Mouse (Mus musculus): ENCODE measurements at regions not wholly inside any gene's neighbourhood (a gene's known extent, or its start where the extent isn't known, plus 50 kb on each side); places are given as distances from the start of the nearest gene placed in this dataset.

- H3K27ac ChIP-seq, result peak overlapping the region; percentile 43; the same call in 1 of the 2 replicates
- DNase-seq (ENCODE audit: low spot score in 2 of 2), result no peak
- no peak overlapping the region for H3K4me3 ChIP-seq
- no peak for TF ChIP-seq CTCF (conservative IDR thresholded peaks at IDR 0.05)
Measured at GRCm38 (mm10) chr13:110683259-110684041, 288.6 kb downstream of the Plk2 start.

- H3K4me3 ChIP-seq, result no peak overlapping the region
- no peak for DNase-seq (ENCODE audit: low spot score in 2 of 2)
- TF ChIP-seq CTCF (conservative IDR thresholded peaks at IDR 0.05), result no peak
- no peak overlapping the region for H3K27ac ChIP-seq
Measured at GRCm38 (mm10) chr13:110688796-110689195, 293.9 kb downstream of the Plk2 start.

- Histone ChIP-seq H3K4me3 (no peak overlapping the region), H3K27ac (no peak overlapping the region)
- no peak for TF ChIP-seq CTCF (conservative IDR thresholded peaks at IDR 0.05)
- DNase-seq (ENCODE audit: low spot score in 2 of 2), result no peak
Measured at GRCm38 (mm10) chr13:110690501-110691255, 295.8 kb downstream of the Plk2 start.

GRCm38 (mm10) chr13:110692696-110693095 is 297.9 kb downstream of the Plk2 start:
- Histone ChIP-seq H3K27ac (no peak overlapping the region), H3K4me3 (no peak overlapping the region)
- no peak for DNase-seq (ENCODE audit: low spot score in 2 of 2)
- no peak for TF ChIP-seq CTCF (conservative IDR thresholded peaks at IDR 0.05)

GRCm38 (mm10) chr13:110694876-110695275 is 300.0 kb downstream of the Plk2 start:
- DNase-seq (ENCODE audit: low spot score in 2 of 2), result no peak
- H3K27ac ChIP-seq, result no peak overlapping the region
- no peak overlapping the region for H3K4me3 ChIP-seq
- no peak for TF ChIP-seq CTCF (conservative IDR thresholded peaks at IDR 0.05)

- DNase-seq (ENCODE audit: low spot score in 2 of 2), result no peak
- Histone ChIP-seq H3K4me3 (no peak overlapping the region), H3K27ac (peak overlapping the region; percentile 32; the same call in 1 of the 2 replicates)
- no peak for TF ChIP-seq CTCF (conservative IDR thresholded peaks at IDR 0.05)
Measured at GRCm38 (mm10) chr13:110696549-110696948, 301.7 kb downstream of the Plk2 start.

GRCm38 (mm10) chr13:110704261-110704660 is 309.4 kb downstream of the Plk2 start:
- Histone ChIP-seq H3K4me3 (no peak overlapping the region), H3K27ac (no peak overlapping the region)
- peak; percentile 33 to 58 for DNase-seq (ENCODE audit: low spot score in 2 of 2)
- TF ChIP-seq CTCF (conservative IDR thresholded peaks at IDR 0.05), result peak; percentile 33

- H3K27ac ChIP-seq, result no peak overlapping the region
- TF ChIP-seq CTCF (conservative IDR thresholded peaks at IDR 0.05), result no peak
Measured at GRCm38 (mm10) chr13:110710847-110711246, 316.0 kb downstream of the Plk2 start.

GRCm38 (mm10) chr13:110712527-110712926 is 317.7 kb downstream of the Plk2 start:
- no peak for DNase-seq (ENCODE audit: low spot score in 2 of 2)
- no peak for TF ChIP-seq CTCF (conservative IDR thresholded peaks at IDR 0.05)
- Histone ChIP-seq H3K4me3 (no peak overlapping the region), H3K27ac (no peak overlapping the region)

More at GRCm38 (mm10) chr13:110710847-110711246, 316.0 kb downstream of the Plk2 start:
- H3K4me3 ChIP-seq, result no peak overlapping the region
- no peak for DNase-seq (ENCODE audit: low spot score in 2 of 2)

GRCm38 (mm10) chr13:110722170-110722569 is 327.3 kb downstream of the Plk2 start:
- DNase-seq (ENCODE audit: low spot score in 2 of 2), result no peak
- H3K4me3 ChIP-seq, result no peak overlapping the region
- no peak overlapping the region for H3K27ac ChIP-seq
- TF ChIP-seq CTCF (conservative IDR thresholded peaks at IDR 0.05), result no peak

- Histone ChIP-seq H3K27ac (no peak overlapping the region), H3K4me3 (no peak overlapping the region)
- no peak for TF ChIP-seq CTCF (conservative IDR thresholded peaks at IDR 0.05)
- DNase-seq (ENCODE audit: low spot score in 2 of 2), result no peak
Measured at GRCm38 (mm10) chr13:110722752-110723151, 327.9 kb downstream of the Plk2 start.

GRCm38 (mm10) chr13:110724836-110725235 is 330.0 kb downstream of the Plk2 start:
- H3K27ac ChIP-seq, result no peak overlapping the region
- no peak for TF ChIP-seq CTCF (conservative IDR thresholded peaks at IDR 0.05)
- DNase-seq (ENCODE audit: low spot score in 2 of 2), result no peak
- H3K4me3 ChIP-seq, result no peak overlapping the region

GRCm38 (mm10) chr13:110725821-110726220 is 331.0 kb downstream of the Plk2 start:
- TF ChIP-seq CTCF (conservative IDR thresholded peaks at IDR 0.05), result no peak
- DNase-seq (ENCODE audit: low spot score in 2 of 2), result no peak
- no peak overlapping the region for H3K4me3 ChIP-seq
- H3K27ac ChIP-seq, result no peak overlapping the region
